16 mouse cellular contexts compared by ENCODE assay signal in the genomic region with DNA sequence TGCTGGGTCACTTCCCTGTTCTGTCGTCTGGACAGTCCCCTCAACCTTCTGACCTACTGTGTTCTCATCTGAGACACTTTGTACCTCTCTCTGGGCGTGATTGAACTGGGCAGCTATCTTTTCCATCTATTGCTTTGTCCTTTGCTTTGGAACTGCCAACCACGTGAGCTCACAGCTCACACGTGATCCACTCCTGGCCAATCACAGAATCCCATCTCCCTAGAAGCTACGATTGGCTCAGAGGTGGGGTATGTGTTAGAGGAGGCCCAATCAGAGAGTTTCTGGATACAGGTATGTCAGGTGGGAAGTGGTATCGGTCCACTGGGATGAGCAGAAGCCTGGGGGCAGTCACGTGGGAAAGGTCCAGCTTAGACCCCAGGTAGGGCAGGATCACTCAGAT.
"Had no signal": no experiment of that assay in that cellular context is flagged by ENCODE, and none has a peak within 500 bp of the region (broad histone marks: within the 10 kb centered on the region; RNA-seq: fewer than 3 reads in every experiment).

No protein-coding gene starts in this region.

- H3K27me3 ChIP-seq: midbrain, embryonic 15.5 days; neural tube, embryonic 12.5 days had no signal

- H3K4me3 ChIP-seq: midbrain, embryonic 13.5 days; midbrain, embryonic 15.5 days; neural tube, embryonic 12.5 days had no signal

- H3K27ac ChIP-seq: midbrain, embryonic 13.5 days; midbrain, embryonic 15.5 days; neural tube, embryonic 12.5 days had no signal

- DNase-seq: lung, adult 18-20 months; lung, embryonic 14.5 days; lung, postnatal 10 days; lung, postnatal 4 days; retina, postnatal 1 day; right cerebral cortex, adult 18-20 months; right cerebral cortex, postnatal 25 days; right cerebral cortex, postnatal 4 days; spleen, adult 18-20 months; thymus, adult 18-20 months; thymus, postnatal 14 days; thymus, postnatal 36 days had no signal

- H3K4me2 ChIP-seq: lung, embryonic 14.5 days; midbrain, embryonic 11.5 days; midbrain, embryonic 13.5 days; midbrain, embryonic 15.5 days; neural tube, embryonic 12.5 days had no signal

- H3K36me3 ChIP-seq: midbrain, embryonic 13.5 days; midbrain, embryonic 15.5 days; neural tube, embryonic 12.5 days had no signal

- ATAC-seq: midbrain, embryonic 13.5 days; midbrain, embryonic 15.5 days had no signal

- H3K9me3 ChIP-seq: midbrain, embryonic 13.5 days; midbrain, embryonic 15.5 days; neural tube, embryonic 12.5 days had no signal

- H3K9ac ChIP-seq: lung, embryonic 14.5 days; midbrain, embryonic 13.5 days; midbrain, embryonic 15.5 days; neural tube, embryonic 12.5 days had no signal
